Mouse (Mus musculus) C2C12 (cell line): ENCODE measurements at regions not wholly inside any gene's neighbourhood (a gene's known extent, or its start where the extent isn't known, plus 50 kb on each side); places are given as distances from the start of the nearest gene placed in this dataset.

Experiments
- CEBPB ChIP-seq: IDR thresholded peaks from one replicate; pipeline ENCODE4 v1.6.1; 2011; ENCODE audit warnings: low read depth, mild to moderate bottlenecking, control low read depth, moderate library complexity
- CTCF ChIP-seq: IDR thresholded peaks from one replicate; pipeline ENCODE4 v1.5.1; 2011; ENCODE audit not compliant: control insufficient read depth, insufficient read depth, insufficient read length
- MAX ChIP-seq: IDR thresholded peaks from one replicate; pipeline ENCODE4 v1.6.1; 2011; ENCODE audit warnings: mild to moderate bottlenecking, control low read depth
- MYOD1 ChIP-seq: IDR thresholded peaks from one replicate; pipeline ENCODE4 v1.6.1; 2011; ENCODE audit warnings: low read depth; ENCODE audit not compliant: control insufficient read depth, insufficient read length
- USF1 ChIP-seq: IDR thresholded peaks from one replicate; pipeline ENCODE4 v1.6.1; 2011; ENCODE audit warnings: low read depth, mild to moderate bottlenecking, control low read depth, moderate library complexity

DNA sequence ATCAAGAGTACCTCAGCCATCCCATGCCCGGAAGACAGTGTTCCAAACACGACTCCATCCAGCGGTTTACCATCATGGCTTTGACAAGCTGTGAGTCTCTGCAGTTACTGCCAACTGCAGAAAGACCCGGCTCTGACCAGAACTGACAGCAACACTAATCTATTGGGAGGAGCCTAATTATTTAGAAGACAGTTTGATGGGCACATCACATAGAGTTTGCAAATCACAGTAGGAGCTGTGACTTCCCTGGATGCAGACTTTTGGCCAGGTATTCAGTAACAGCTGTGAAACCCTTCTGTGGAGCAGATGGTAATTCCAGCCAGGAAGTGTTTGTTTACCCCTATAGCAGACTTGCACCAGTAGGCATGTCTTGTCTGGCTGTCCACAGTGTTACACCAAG is 55.8 kb upstream of the Adra1d start:
- TF ChIP-seq CTCF: no peak
- TF ChIP-seq MAX: no peak
- no peak for TF ChIP-seq MYOD1
- no peak for TF ChIP-seq USF1
- TF ChIP-seq CEBPB: no peak
